Mouse (Mus musculus): ENCODE data around the gene Tcte2.

Gene Tcte2

DNA sequence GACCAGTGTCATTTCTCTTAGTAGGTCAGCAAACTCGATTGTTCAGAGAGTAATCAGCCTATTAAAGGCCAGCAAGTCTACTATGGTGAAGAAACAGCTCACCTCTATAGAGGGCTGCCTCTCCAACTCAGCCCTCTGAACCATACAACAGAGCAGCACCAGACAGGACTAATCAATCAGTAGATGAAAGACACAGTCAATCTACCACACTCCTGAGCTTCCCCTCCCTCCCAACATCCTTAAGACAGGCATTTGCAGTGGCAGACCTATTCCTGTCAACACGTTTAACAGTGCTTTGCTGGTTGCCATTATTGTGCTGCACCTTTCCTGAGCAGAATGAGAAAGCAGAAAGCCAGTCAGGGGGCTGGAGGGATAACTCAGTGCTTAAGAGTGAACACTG, 16.3 kb downstream of the Tcte2 start:
- no peak for DNase-seq (ENCODE audit: low spot score in 2 of 2)

DNA sequence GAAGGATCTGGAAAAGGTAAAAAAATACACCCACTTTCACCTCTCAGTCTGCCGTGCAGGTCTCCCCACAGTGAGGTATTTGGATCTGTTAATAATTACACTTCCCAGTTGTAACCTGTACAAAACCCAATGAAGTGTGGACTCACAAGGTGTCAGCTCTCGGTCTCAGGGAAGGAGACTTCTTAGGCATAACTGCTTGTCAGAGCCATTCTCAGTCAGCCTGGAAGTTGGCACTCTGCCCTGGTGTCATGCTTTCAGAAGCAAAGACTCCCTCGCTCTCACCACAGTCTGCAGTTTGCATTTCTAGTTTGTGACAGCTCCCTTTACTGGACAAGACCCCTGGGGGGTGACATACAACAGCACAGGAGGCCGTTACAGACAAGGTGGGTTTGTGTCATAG, 16.8 kb downstream of the Tcte2 start:
- DNase-seq (ENCODE audit: low spot score in 2 of 2): no peak

DNA sequence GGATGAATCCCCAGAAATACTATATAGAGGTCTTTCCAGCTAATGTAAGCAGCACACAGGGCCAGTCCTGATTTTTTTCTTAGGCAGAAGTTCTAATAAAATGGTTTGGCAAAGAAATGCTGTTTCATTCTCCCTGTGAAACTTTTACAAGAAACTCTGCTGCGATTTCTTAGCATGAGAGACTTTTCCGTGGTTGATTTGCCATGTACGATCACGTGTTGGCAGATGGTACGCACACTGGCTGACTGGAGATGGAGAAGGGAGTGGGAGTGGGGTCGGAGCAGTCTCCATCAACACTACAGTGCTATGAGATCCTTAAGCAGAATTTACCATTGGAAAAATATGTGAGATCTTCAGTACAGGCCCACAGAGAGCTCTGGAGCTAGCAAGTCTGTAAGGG, 17.4 kb downstream of the Tcte2 start:
- no peak for DNase-seq (ENCODE audit: low spot score in 2 of 2)

DNA sequence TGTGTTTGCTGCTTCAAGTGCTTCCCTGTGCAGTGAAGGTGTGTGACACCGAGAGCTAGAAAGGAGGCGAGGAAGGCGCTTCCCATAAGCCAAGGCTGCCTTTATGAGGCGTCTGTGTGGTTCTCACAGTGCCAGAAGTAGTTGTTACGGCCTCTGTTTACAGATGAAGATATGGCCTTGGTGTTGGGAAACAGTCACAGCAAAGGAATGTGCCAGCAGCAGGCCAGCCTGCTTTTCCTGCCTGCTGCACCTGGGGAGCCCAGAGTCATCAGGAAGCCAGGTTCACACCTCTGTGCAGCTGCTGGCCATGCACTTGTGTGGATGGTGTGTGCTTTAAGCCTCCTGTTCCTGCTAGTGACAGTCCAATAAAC, 17.9 kb downstream of the Tcte2 start:
- peak; percentile 33 to 67 for DNase-seq (ENCODE audit: low spot score in 2 of 2)

DNA sequence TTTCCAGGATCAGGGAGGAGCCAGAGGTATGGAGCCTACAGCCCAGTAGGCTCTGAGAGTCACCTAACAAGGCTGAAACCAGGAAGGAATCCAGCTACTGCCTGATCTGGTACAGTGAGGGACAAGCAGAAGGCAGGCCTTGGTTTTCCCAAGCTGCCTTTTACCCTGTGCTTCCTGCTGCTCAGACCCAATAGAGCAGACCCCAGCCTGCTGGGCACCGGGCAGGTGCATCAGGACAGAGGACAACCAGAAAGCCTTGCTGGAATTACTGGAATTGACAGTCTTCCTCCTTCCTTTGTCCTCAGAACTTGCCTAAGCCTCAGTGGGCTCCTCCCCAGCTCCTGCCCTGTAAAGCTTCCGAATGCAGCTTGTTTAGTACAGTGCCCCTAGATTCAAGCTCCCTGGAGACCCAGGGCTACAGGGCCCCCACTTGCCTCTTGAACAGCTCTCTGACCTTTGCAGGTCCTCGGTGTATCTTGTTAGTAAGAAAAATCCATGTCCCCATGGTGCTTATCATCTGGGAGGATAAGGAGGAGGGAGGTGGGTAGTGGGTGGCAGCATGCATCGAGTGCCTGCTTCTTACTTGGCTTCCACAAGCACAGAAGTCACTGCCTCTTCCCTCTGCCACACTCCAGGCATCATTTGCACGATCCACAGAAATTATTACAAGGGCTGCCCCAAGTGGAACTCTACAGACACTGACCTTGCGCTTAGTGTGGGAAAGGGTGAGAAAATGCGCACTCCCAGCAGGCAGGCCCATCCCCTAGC, 18.5 kb downstream of the Tcte2 start:
- no peak for DNase-seq (ENCODE audit: low spot score in 2 of 2)

DNA sequence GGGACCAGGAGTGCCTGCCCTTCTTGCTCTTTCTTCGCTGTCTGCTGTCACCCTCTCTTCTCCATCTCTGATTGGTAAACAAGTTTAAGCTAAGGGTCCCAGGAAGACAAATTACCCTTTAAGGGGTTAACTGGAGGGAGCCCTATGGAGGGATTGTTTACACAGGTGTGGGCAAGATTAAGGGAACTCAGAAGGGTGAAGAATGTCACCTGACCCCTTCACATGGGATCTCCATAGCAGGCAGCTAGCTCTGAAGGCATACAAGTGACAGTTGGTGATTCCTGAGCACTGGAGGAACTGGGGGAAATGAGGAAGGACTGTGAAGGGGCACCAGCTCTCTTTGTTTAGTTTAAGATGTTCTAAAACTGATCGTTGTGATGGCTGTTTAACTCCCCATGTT, 19.3 kb downstream of the Tcte2 start:
- no peak for DNase-seq (ENCODE audit: low spot score in 2 of 2)

DNA sequence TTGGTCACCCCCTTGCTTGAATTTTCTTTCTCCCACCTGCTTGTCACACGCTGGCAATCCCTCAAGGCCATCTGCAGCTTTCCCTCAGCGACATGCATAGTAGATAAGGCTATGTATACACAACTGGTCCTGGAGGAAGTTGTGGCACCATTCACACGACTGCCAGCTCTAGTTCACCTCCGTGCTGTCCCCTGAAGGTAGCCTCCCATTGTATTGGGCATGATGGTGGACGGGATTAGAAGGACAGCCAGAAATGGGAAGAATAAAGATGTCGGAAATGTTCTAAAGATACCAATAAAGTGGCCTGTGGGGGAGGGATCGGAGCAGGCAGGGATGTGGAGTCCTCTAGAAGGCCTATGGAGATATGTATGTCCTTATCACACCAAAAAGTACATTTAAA, 20.0 kb downstream of the Tcte2 start:
- DNase-seq (ENCODE audit: low spot score in 2 of 2): no peak

DNA sequence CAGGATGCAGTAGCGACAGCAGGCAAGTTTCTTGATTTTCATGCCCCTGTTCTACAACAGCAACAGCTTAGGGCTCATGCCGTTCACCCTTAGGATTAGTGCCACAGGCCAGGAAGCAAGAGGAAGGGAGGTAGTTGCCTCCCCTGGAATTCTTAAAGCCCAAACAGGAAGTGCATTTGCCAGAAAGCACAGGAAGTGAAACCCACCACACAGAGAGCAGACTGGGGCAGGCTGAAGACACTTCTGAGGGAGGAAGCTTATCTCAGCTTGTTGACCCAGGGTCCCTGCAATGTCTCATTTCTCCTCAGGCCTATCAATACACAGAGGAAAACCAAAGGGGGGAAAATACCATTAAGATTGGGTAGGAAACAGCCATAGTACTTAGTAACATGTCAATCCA, 20.8 kb downstream of the Tcte2 start:
- DNase-seq (ENCODE audit: low spot score in 2 of 2): no peak

DNA sequence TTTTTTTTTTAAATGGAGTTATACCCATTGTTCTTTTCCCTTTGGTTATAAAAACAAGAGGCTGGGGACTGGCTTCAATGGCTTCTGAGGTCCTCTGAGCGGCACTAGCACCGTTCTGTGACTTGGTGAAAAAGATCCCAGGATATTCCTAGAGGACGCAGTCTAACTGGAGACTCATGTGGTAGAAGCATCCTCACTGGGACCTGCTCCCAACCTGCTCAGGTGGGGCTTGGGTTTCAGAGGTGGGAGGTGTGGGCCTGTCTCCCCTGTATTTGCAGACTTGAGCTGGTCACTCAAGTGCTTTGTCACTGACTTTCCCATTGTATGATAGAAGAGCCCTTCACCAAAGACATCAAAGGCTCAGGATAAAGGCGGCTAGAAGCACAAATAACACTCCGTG, 21.6 kb downstream of the Tcte2 start:
- no peak for DNase-seq (ENCODE audit: low spot score in 2 of 2)

DNA sequence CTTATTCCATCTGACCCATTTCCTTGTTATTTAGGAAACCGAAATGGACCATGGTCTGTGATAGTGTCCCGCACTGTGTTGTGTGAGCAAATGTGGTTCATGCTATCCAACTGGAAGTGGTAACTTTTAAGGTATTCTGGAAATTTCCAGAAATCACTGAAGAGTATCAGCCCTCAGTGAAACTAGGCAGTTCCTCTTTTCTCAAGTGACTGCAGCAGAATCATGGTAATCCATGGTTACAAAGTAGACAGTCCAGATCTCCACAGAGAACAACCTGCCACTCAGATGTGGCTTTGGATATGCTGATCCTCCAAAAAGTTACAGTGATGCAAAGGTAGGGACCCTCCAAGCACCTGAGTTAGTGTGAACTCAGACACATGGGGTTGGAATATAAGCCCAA, 22.7 kb downstream of the Tcte2 start:
- DNase-seq (ENCODE audit: low spot score in 2 of 2): no peak

DNA sequence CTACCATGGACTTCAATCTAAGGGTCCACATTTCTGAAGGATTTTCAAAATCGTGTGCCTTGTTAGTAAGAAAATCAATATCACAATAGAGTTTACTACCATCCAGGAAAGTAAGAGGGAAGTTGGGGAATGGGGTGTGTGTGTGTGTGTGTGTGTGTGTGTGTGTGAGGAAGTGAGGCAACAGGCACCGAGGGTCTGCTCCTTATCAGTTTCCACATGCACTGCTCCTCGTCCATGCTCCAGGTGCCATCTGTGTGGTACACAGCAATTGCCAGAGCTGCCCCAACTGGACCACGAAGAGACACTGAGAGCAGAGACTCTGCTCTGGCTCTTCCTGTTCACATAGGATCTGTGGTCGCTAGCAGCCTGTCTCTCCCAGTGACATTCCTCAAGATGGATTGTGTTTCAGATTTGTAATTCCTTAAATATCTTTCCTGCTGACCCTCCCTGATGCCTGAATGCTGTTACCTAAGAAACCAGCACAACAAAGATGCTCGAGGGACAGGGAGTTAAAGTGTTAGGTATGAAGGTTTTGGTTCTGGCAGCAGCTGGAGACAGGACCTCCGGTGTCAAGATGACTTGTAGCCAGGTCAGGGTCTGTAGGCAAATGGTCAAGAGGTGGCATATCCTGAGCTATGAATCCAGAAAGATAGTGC, 23.4 kb downstream of the Tcte2 start:
- DNase-seq (ENCODE audit: low spot score in 2 of 2): no peak

DNA sequence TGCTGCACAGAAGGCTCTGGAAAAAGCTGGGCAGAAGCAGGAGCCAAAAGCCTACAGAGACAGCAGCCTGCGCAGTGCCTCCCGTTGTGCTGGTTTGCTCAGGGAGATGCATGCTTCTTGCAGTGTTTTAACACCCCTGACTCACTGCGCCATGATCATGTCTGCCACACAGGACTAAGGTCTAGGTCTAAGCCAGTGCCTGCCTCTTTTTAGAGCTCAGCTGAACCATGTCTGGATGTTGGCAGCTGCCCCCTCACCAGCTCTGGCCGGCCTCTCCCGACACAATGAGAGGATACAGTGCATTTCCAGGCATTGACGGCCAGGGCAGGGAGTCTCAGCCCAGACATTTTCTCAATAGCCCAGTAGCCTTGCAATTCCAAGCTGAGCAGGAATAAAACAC, 24.3 kb downstream of the Tcte2 start:
- no peak for DNase-seq (ENCODE audit: low spot score in 2 of 2)

DNA sequence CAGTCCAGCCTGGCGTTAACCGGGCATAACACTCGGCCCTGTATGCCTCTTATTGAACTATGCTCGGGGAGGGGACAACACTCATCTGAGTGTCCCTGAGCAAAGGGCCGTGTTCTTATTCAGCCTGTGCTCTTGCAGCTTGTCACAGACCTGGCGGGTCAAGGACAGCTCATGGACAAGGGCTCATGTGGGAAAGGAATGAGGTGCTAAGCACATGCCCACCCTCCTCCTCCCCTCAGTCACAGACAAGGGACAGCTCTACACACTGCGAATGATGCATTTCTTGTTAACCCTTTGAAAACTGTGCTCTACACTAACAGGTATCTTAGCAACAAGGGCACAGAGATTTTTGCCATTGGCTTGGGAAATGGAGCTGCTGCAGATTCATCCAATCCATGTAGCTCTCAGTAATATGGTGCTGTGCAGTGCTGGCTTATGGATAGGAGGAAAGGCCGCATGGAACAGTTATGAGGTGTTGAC, 25.8 kb downstream of the Tcte2 start:
- DNase-seq (ENCODE audit: low spot score in 2 of 2): no peak

DNA sequence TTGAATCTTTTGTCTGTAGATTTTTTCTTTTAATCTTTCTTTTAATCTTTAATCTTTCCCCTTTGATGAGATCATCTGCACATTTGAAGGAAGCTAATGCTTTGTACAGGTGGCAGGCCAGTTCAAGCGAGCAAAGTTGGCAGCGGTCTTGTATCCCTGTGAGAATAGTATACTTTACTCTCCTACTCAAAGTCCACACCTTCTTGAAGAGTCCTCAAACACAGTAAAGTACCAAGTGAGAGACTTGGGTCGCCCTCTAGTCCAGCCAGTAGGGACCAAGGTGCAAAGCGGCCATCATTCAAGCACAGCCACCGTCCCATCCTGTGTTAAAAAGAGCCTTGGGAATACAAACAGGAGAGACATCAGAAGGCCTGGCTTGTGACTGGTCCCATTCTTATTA, 26.6 kb downstream of the Tcte2 start:
- no peak for DNase-seq (ENCODE audit: low spot score in 2 of 2)

DNA sequence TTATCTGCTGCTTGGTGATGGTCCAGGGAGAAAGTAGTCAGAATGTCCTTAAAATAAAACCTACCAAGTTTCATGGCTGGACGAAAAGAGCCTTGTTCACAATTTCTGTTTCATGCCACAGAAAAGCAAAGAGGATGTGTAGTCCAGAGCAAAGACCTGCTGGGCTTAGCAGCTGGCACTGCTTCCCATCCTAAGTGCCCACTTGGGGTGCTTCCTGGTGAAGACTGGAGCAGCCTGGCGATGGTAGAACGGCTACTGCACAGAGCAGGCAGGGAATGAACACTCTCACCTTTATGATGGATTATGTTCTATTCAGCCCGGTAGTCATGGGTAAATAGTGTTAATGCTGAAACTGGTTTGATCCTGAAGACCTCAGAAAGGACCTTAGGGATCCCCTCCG, 27.7 kb downstream of the Tcte2 start:
- DNase-seq (ENCODE audit: low spot score in 2 of 2): no peak

DNA sequence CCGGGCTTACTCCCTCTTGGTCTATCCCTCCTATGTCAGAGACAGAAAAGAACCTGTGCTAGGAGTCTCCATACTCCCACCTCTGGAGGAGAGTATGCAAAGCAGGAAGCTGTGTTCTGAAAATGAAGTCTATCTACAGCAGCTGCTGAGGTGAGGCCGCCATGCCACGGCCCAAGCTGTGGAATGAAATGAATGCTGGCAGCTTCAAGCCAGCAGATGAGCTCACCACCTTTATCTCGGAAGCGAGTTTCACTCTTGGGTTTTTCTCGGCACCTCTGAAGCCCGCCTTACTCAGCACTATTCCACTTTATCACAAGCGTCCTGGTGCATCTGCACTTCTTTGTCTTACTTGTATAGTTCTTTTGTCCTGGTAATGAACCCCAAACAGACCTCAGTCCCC, 28.9 kb downstream of the Tcte2 start:
- no peak for DNase-seq (ENCODE audit: low spot score in 2 of 2)

DNA sequence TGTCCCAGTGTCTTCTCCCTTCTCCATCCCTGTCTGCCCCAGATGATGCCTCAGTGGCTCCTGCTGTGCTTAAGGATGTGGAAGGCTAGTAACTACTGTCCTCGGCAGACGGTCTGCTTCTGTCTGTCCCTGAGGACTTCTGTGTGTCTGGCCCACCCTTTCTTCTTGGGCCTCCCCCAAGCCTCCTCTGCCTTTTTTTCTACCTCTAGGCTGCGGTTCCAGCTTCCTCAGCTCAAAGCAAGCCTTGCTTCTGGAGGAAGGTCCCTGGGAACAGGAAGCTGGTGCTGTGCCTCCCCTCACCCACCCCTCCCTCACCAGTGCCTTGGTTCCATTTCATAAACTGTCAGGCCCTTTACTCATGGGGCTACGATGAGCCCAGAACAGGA, 29.9 kb downstream of the Tcte2 start:
- DNase-seq (ENCODE audit: low spot score in 2 of 2): no peak

DNA sequence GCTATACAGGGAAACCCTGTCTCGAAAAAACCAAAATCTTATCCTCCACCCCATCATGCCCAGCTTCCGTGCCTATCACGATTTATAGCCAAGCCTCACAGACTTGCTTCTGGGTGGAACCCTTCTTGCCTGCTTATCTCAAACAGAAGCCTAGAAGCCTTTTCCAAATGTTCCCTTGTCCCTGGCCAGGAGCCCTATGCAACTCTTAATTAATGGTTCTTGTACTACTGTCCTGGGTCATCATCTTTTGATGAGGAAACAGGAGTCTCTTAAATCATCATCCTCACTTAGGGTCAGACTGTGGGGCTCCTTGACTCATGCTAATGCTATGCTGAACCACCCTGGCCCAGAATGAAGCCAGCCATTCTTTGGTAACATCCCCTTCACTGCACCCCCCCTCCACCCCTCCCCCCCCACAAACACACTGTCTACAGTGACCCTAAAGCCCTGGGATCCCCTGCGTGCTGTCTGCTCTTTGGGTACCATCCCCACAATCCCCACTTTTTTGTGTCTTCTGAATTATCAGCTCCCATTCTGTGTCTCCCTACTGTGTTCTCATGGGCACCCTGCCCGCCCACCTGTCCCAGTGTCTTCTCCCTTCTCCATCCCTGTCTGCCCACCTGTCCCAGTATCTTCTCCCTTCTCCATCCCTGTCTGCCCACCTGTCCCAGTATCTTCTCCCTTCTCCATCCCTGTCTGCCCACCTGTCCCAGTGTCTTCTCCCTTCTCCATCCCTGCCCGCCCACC, 30.5 kb downstream of the Tcte2 start:
- DNase-seq (ENCODE audit: low spot score in 2 of 2): no peak

DNA sequence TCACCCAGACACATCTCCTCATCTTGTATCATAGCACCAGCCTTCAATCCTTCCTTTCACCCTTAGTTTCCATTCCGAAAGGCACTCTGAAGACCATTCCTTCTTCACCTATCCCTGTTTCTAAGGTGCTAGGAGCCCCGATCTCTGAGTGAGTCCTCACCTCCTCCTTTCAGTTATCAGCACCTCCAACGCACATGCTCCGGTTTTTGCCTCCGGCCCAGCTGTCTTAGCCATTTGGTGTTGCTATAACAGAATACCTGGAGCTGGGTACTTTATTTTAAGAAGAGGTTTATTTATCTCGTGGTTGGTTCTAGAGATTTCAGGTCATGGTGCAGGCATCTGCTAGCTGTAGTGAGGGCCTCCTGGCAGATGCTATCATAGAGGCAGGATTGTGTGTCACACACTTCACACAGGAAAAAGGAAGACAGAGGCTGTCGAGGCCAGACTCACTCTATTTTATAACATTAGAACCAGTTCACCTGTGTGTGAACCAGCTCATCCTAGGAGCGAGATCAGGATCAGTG, 34.7 kb downstream of the Tcte2 start:
- no peak for DNase-seq (ENCODE audit: low spot score in 2 of 2)

DNA sequence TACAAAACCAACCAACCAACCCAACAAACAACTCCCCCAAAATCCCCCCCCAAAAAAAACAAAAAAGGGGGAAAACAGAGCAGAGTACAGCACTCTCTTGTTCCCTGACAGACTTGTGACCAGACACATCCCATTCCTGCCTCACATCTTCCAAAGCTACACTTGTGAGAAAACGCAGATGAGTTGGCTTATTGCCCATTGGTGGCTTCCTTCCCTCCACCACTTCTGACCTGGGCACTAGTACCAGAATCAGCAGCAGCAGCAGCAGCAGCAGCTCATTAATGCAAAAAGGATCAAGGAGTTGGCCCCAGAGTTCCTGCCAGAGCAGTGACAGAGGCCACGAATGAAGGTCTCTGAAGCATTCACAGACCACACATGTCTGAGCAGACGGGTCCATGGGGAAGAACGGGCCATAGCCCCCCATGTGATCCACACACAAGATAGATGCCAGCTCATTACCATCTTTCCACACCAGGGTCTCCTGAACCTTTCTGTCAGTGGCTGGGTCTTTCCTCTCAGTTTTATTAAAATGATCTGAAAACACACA, 36.5 kb downstream of the Tcte2 start:
- DNase-seq (ENCODE audit: low spot score in 2 of 2): no peak

DNA sequence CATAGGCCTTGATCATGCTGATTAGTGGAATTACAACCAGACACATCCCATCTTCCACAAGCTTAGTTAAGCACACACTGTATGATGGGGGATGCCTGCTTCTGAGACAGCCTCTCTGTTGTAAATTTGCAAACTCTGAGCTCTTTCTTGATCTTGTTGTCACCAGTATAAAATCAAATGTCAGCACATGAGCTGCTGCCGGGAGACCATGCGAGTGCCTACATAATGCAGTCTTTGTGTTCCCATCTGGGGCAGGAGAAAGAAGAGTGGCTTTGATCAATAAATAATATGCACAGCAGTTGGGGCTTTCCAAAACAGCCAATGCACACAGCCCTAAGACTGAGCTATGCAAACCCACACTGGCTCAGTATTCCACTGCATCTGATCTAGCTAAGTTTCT, 39.2 kb downstream of the Tcte2 start:
- no peak for DNase-seq (ENCODE audit: low spot score in 2 of 2)

DNA sequence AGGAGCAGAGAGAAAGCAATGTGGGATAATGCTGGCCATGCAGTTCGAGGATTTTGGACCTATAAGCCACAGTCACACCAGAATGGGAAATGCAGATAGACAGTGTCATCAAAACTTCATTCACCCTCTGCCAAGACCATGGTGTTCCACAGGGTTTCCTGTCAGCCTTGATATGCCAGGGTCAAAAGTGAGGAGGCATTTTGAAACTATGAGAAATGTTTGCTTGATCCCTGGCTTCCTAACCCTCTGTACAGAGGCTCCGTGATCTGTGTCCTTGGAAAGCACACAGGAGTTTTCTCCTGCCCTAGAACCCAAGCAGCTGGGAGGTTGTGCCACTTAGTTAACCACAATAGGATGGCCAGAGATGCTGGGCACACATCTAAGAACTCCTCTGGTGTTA, 40.3 kb downstream of the Tcte2 start:
- DNase-seq (ENCODE audit: low spot score in 2 of 2): no peak
